In genomic region chr15:10073580-10073979, GRCm38 (mm10) we compare ENCODE assay signal across 35 mouse cellular contexts.
"Had no signal": no experiment of that assay in that cellular context is flagged by ENCODE, and none has a peak within 500 bp of the region (broad histone marks: within the 10 kb centered on the region; RNA-seq: fewer than 3 reads in every experiment).

No protein-coding gene starts in this region.

- H3K9ac ChIP-seq: heart, embryonic 12.5 days; heart, embryonic 13.5 days; heart, embryonic 15.5 days; hindbrain, embryonic 12.5 days; hindbrain, embryonic 13.5 days; hindbrain, embryonic 14.5 days; hindbrain, embryonic 15.5 days; intestine, embryonic 15.5 days; kidney, embryonic 15.5 days had no signal

- H3K4me1 ChIP-seq: heart, embryonic 13.5 days; heart, embryonic 15.5 days; hindbrain, embryonic 10.5 days; hindbrain, embryonic 12.5 days; hindbrain, embryonic 13.5 days; hindbrain, embryonic 15.5 days; intestine, embryonic 15.5 days; kidney, embryonic 15.5 days had no signal

- H3K4me3 ChIP-seq: heart, embryonic 10.5 days; heart, embryonic 12.5 days; heart, embryonic 13.5 days; heart, embryonic 15.5 days; hindbrain, embryonic 10.5 days; hindbrain, embryonic 12.5 days; hindbrain, embryonic 13.5 days; hindbrain, embryonic 15.5 days; intestine, embryonic 15.5 days; kidney, embryonic 15.5 days; layer of hippocampus, adult 2 months had no signal

- H3K27me3 ChIP-seq: heart, embryonic 12.5 days; heart, embryonic 13.5 days; heart, embryonic 15.5 days; hindbrain, embryonic 12.5 days; hindbrain, embryonic 13.5 days; hindbrain, embryonic 15.5 days; intestine, embryonic 15.5 days; kidney, embryonic 15.5 days had no signal

- H3K4me2 ChIP-seq: heart, embryonic 11.5 days; heart, embryonic 12.5 days; heart, embryonic 13.5 days; heart, embryonic 15.5 days; hindbrain, embryonic 12.5 days; hindbrain, embryonic 13.5 days; hindbrain, embryonic 14.5 days; hindbrain, embryonic 15.5 days; intestine, embryonic 15.5 days; kidney, embryonic 15.5 days had no signal

- H3K27ac ChIP-seq: heart, embryonic 10.5 days; heart, embryonic 13.5 days; heart, embryonic 15.5 days; hindbrain, embryonic 10.5 days; hindbrain, embryonic 12.5 days; hindbrain, embryonic 13.5 days; hindbrain, embryonic 14.5 days; hindbrain, embryonic 15.5 days; hindbrain, postnatal 0 days; intestine, embryonic 15.5 days; kidney, embryonic 15.5 days; kidney, postnatal 0 days; layer of hippocampus, adult 2 months had no signal

- DNase-seq: heart, postnatal 10 days; heart, postnatal 14 days; heart, postnatal 36 days; heart, postnatal 4 days; kidney, adult 11 months; kidney, adult 18-20 months; kidney, adult 2 months; kidney, adult 8-10 months; kidney, adult 9 months; kidney, postnatal 10 days; kidney, postnatal 14 days; kidney, postnatal 25 days; kidney, postnatal 36 days; kidney, postnatal 4 days; layer of hippocampus, adult 9-11 months; layer of hippocampus, postnatal 36 days had no signal

- ATAC-seq: hindbrain, embryonic 16.5 days; hindbrain, postnatal 0 days; inflammation-experienced regulatory T-cells, adult 6 months; intestine, embryonic 15.5 days; intestine, embryonic 16.5 days; intestine, postnatal 0 days had no signal

- H3K9me3 ChIP-seq: heart, embryonic 10.5 days; heart, embryonic 12.5 days; heart, embryonic 13.5 days; heart, embryonic 15.5 days; hindbrain, embryonic 10.5 days; hindbrain, embryonic 12.5 days; hindbrain, embryonic 13.5 days; hindbrain, embryonic 15.5 days; intestine, embryonic 15.5 days; kidney, embryonic 15.5 days had no signal

- H3K36me3 ChIP-seq: heart, embryonic 10.5 days; heart, embryonic 12.5 days; heart, embryonic 13.5 days; heart, embryonic 15.5 days; hindbrain, embryonic 10.5 days; hindbrain, embryonic 12.5 days; hindbrain, embryonic 13.5 days; hindbrain, embryonic 15.5 days; intestine, embryonic 15.5 days; kidney, embryonic 15.5 days had no signal
